Mouse (Mus musculus): ENCODE measurements around the gene Ptprc. TPM values are rescaled to one million over a fixed set of nuclear protein-coding genes. Genes with fewer than 3 reads are reported as not detected.

The Ptprc gene
- polyA plus RNA-seq, 1 experiment = 38.1 TPM

- Histone ChIP-seq H3K4me1 (ENCODE audit: control insufficient read depth, insufficient read depth, low read length) (no peaks in the 10 kb centered on the region), H3K4me3 (replicated peaks; ENCODE audit: extremely low read depth, low read depth, low read length) (no peak overlapping the region)
- 61% methylated on average over 12 of the region's 12 CpGs for WGBS
- DNase-seq = no peak
- no peak for TF ChIP-seq POLR2A (IDR thresholded peaks at IDR 0.05; ENCODE audit: borderline replicate concordance, extremely low read depth, low read depth, low read length)
- no peak for TF ChIP-seq CTCF (IDR thresholded peaks at IDR 0.05; ENCODE audit: insufficient read depth, low read length)
Observed at GRCm38 (mm10) chr1:138119895-138120294, 55.6 kb downstream of the Ptprc start.

DNA sequence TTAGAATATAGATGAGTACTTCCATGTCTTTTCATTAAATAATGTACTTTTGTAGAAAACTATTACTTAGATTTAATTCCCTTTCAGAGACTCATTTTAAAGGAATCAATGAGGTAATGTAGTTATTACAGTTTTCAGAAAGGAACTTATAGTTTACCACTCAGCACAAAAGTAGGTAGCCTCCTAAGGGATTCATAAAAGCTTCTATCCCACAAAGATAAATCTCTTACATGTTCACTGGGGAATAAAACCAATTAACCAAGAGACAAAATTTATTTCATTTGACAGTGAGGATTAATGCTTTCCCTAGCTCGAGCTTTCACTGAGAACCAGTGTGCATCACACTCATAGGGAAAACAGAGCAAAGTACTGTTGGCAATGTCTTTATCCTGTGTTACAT lies 82.3 kb downstream of the Ptprc start:
- Histone ChIP-seq H3K4me1 (ENCODE audit: control insufficient read depth, insufficient read depth, low read length) (no peaks in the 10 kb centered on the region), H3K4me3 (replicated peaks; ENCODE audit: extremely low read depth, low read depth, low read length) (no peak overlapping the region)
- WGBS = 65% methylated on average over 1 of the region's 1 CpGs
- TF ChIP-seq POLR2A (IDR thresholded peaks at IDR 0.05; ENCODE audit: borderline replicate concordance, extremely low read depth, low read depth, low read length) (no peak), CTCF (IDR thresholded peaks at IDR 0.05; ENCODE audit: insufficient read depth, low read length) (no peak)
- DNase-seq = no peak

- no peak for DNase-seq
- WGBS = 6% methylated on average over 1 of the region's 1 CpGs
- no peaks in the 10 kb centered on the region for H3K4me1 ChIP-seq (ENCODE audit: control insufficient read depth, insufficient read depth, low read length)
- no peak overlapping the region for H3K4me3 ChIP-seq (replicated peaks; ENCODE audit: extremely low read depth, low read depth, low read length)
- no peak for TF ChIP-seq POLR2A (IDR thresholded peaks at IDR 0.05; ENCODE audit: borderline replicate concordance, extremely low read depth, low read depth, low read length)
Observed at GRCm38 (mm10) chr1:138085810-138086209, 89.7 kb downstream of the Ptprc start.

GRCm38 (mm10) chr1:138083707-138084106 lies 91.8 kb downstream of the Ptprc start:
- DNase-seq = no peak
- Histone ChIP-seq H3K4me3 (replicated peaks; ENCODE audit: extremely low read depth, low read depth, low read length) (no peak overlapping the region), H3K4me1 (ENCODE audit: control insufficient read depth, insufficient read depth, low read length) (no peaks in the 10 kb centered on the region)
- no peak for TF ChIP-seq CTCF (IDR thresholded peaks at IDR 0.05; ENCODE audit: insufficient read depth, low read length)
- no peak for TF ChIP-seq POLR2A (IDR thresholded peaks at IDR 0.05; ENCODE audit: borderline replicate concordance, extremely low read depth, low read depth, low read length)

GRCm38 (mm10) chr1:138080308-138080707 lies 95.2 kb downstream of the Ptprc start:
- H3K4me1 ChIP-seq (ENCODE audit: control insufficient read depth, insufficient read depth, low read length) = no peaks in the 10 kb centered on the region
- TF ChIP-seq POLR2A (IDR thresholded peaks at IDR 0.05; ENCODE audit: borderline replicate concordance, extremely low read depth, low read depth, low read length) (no peak), CTCF (IDR thresholded peaks at IDR 0.05; ENCODE audit: insufficient read depth, low read length) (no peak)
- no peak for DNase-seq
- WGBS = 93% methylated on average over 1 of the region's 1 CpGs
- H3K4me3 ChIP-seq (replicated peaks; ENCODE audit: extremely low read depth, low read depth, low read length) = no peak overlapping the region

- Histone ChIP-seq H3K4me3 (replicated peaks; ENCODE audit: extremely low read depth, low read depth, low read length) (no peak overlapping the region), H3K4me1 (ENCODE audit: control insufficient read depth, insufficient read depth, low read length) (no peaks in the 10 kb centered on the region)
- TF ChIP-seq CTCF (IDR thresholded peaks at IDR 0.05; ENCODE audit: insufficient read depth, low read length) = peak; percentile 54
- no peak for TF ChIP-seq POLR2A (IDR thresholded peaks at IDR 0.05; ENCODE audit: borderline replicate concordance, extremely low read depth, low read depth, low read length)
- peak; percentile 67 for DNase-seq
- 27% methylated on average over 10 of the region's 10 CpGs for WGBS
Observed at GRCm38 (mm10) chr1:138044196-138044945, 131.1 kb downstream of the Ptprc start.

GRCm38 (mm10) chr1:138040556-138040955 lies 135.0 kb downstream of the Ptprc start:
- 46% methylated on average over 5 of the region's 5 CpGs for WGBS
- DNase-seq = no peak
- Histone ChIP-seq H3K4me3 (replicated peaks; ENCODE audit: extremely low read depth, low read depth, low read length) (no peak overlapping the region), H3K4me1 (ENCODE audit: control insufficient read depth, insufficient read depth, low read length) (no peaks in the 10 kb centered on the region)
- no peak for TF ChIP-seq CTCF (IDR thresholded peaks at IDR 0.05; ENCODE audit: insufficient read depth, low read length)
- TF ChIP-seq POLR2A (IDR thresholded peaks at IDR 0.05; ENCODE audit: borderline replicate concordance, extremely low read depth, low read depth, low read length) = no peak

GRCm38 (mm10) chr1:138039201-138039600 lies 136.3 kb downstream of the Ptprc start:
- no peak for DNase-seq
- WGBS = 23% methylated on average over 1 of the region's 1 CpGs
- no peak overlapping the region for H3K4me3 ChIP-seq (replicated peaks; ENCODE audit: extremely low read depth, low read depth, low read length)
- TF ChIP-seq CTCF (IDR thresholded peaks at IDR 0.05; ENCODE audit: insufficient read depth, low read length) (no peak), POLR2A (IDR thresholded peaks at IDR 0.05; ENCODE audit: borderline replicate concordance, extremely low read depth, low read depth, low read length) (no peak)
- H3K4me1 ChIP-seq (ENCODE audit: control insufficient read depth, insufficient read depth, low read length) = no peaks in the 10 kb centered on the region

DNA sequence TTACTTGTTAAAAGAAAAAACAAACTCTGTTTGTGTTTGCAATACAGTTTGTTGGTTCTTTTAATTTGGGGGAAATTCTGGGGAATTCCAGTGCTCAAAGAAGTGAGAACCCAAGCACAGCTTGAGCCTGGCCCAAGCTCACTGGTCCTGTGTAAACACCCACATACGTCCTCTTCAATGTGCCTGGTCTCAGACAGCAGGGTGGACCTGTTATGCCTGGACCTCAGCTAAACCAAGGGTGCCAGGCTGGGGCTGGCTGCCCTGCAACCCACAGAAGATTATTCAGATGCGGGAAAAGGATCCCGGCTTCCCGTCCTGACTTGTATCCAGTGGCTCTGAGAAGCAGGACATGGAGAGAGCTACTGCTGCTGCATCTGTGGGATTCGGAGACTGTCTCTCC lies 138.0 kb downstream of the Ptprc start:
- no peak for TF ChIP-seq POLR2A (IDR thresholded peaks at IDR 0.05; ENCODE audit: borderline replicate concordance, extremely low read depth, low read depth, low read length)
- no peak for TF ChIP-seq CTCF (IDR thresholded peaks at IDR 0.05; ENCODE audit: insufficient read depth, low read length)
- Histone ChIP-seq H3K4me3 (replicated peaks; ENCODE audit: extremely low read depth, low read depth, low read length) (no peak overlapping the region), H3K4me1 (ENCODE audit: control insufficient read depth, insufficient read depth, low read length) (no peaks in the 10 kb centered on the region)
- 59% methylated on average over 5 of the region's 5 CpGs for WGBS
- DNase-seq = no peak

DNA sequence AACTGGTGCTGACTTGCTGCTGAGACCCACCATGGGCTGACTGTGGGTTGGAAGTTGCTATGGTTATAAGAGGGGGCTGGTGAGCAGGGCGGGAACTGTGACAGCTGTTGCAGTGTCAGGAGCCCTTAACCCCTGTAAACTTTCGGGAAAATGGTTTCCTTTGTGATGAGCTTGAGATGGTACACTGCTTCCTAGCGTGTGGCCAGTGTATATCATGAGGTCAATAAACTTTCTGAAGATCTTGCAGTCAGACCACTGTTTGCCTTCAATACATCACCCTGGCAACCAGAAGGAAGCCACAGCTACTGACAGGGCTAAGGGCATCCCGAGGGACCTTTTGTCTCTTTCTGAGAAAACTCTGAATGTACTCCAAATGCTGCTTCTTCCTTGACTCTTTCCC lies 145.9 kb downstream of the Ptprc start:
- no peak for TF ChIP-seq POLR2A (IDR thresholded peaks at IDR 0.05; ENCODE audit: borderline replicate concordance, extremely low read depth, low read depth, low read length)
- no peak for TF ChIP-seq CTCF (IDR thresholded peaks at IDR 0.05; ENCODE audit: insufficient read depth, low read length)
- no peaks in the 10 kb centered on the region for H3K4me1 ChIP-seq (ENCODE audit: control insufficient read depth, insufficient read depth, low read length)
- no peak overlapping the region for H3K4me3 ChIP-seq (replicated peaks; ENCODE audit: extremely low read depth, low read depth, low read length)
- DNase-seq = no peak
- WGBS = 60% methylated on average over 4 of the region's 4 CpGs

All from lung, adult 2 months (tissue).